Mouse (Mus musculus): ENCODE data around the gene Ppbp. TPM values are rescaled to one million over a fixed set of nuclear protein-coding genes. Genes with fewer than 3 reads are reported as not detected.

Gene Ppbp
- polyA plus RNA-seq, 1 experiment from 2014 or later: 15.5 TPM

GRCm38 (mm10) chr5:90777621-90778020, 9.3 kb downstream of the Ppbp start:
- no peak overlapping the region for H3K9ac ChIP-seq (ENCODE audit: low read length)
- no peak for ATAC-seq (replicated peaks; ENCODE audit: low FRiP score)
- H3K4me1 ChIP-seq (replicated peaks; ENCODE audit: control insufficient read depth, insufficient read depth, low read length): no peaks in the 10 kb centered on the region
- no peaks in the 10 kb centered on the region for H3K36me3 ChIP-seq (ENCODE audit: control insufficient read depth, insufficient read depth, low read length)
- H3K27ac ChIP-seq (ENCODE audit: low read depth, low read length): no peak overlapping the region
- 75% methylated on average over 10 of the region's 10 CpGs for WGBS
- H3K4me2 ChIP-seq (ENCODE audit: low read depth, low read length, severe bottlenecking): no peak overlapping the region
- H3K4me3 ChIP-seq (ENCODE audit: low read depth, low read length): no peak overlapping the region
- H3K27me3 ChIP-seq (ENCODE audit: control insufficient read depth, insufficient read depth, low read length): no peaks in the 10 kb centered on the region
- no peaks in the 10 kb centered on the region for H3K9me3 ChIP-seq (ENCODE audit: control insufficient read depth, low read length)
- no peak for DNase-seq (ENCODE audit: low spot score)

- no peaks in the 10 kb centered on the region for H3K36me3 ChIP-seq (ENCODE audit: control insufficient read depth, insufficient read depth, low read length)
- H3K4me1 ChIP-seq (replicated peaks; ENCODE audit: control insufficient read depth, insufficient read depth, low read length): no peaks in the 10 kb centered on the region
- WGBS: 86% methylated on average over 6 of the region's 6 CpGs
- no peak for ATAC-seq (replicated peaks; ENCODE audit: low FRiP score)
- no peaks in the 10 kb centered on the region for H3K9me3 ChIP-seq (ENCODE audit: control insufficient read depth, low read length)
- H3K9ac ChIP-seq (ENCODE audit: low read length): no peak overlapping the region
- H3K4me2 ChIP-seq (ENCODE audit: low read depth, low read length, severe bottlenecking): no peak overlapping the region
- H3K27me3 ChIP-seq (ENCODE audit: control insufficient read depth, insufficient read depth, low read length): no peaks in the 10 kb centered on the region
- H3K4me3 ChIP-seq (ENCODE audit: low read depth, low read length): no peak overlapping the region
- no peak for DNase-seq (ENCODE audit: low spot score)
- H3K27ac ChIP-seq (ENCODE audit: low read depth, low read length): no peak overlapping the region
Measured at GRCm38 (mm10) chr5:90778856-90779255, 10.5 kb downstream of the Ppbp start.

- Histone ChIP-seq H3K27ac (ENCODE audit: low read depth, low read length) (no peak overlapping the region), H3K4me1 (replicated peaks; ENCODE audit: control insufficient read depth, insufficient read depth, low read length) (no peaks in the 10 kb centered on the region), H3K4me3 (ENCODE audit: low read depth, low read length) (no peak overlapping the region), H3K9ac (ENCODE audit: low read length) (no peak overlapping the region), H3K27me3 (ENCODE audit: control insufficient read depth, insufficient read depth, low read length) (no peaks in the 10 kb centered on the region), H3K36me3 (ENCODE audit: control insufficient read depth, insufficient read depth, low read length) (no peaks in the 10 kb centered on the region), H3K9me3 (ENCODE audit: control insufficient read depth, low read length) (no peaks in the 10 kb centered on the region), H3K4me2 (ENCODE audit: low read depth, low read length, severe bottlenecking) (no peak overlapping the region)
- ATAC-seq (replicated peaks; ENCODE audit: low FRiP score) (no peak), DNase-seq (ENCODE audit: low spot score) (no peak)
- 91% methylated on average over 3 of the region's 3 CpGs for WGBS
Measured at GRCm38 (mm10) chr5:90783697-90784096, 15.4 kb downstream of the Ppbp start.

- peak within 1 kb of the TSS; percentile 29; the same call in 1 of the 2 replicates for H3K9ac ChIP-seq (ENCODE audit: low read length)
Measured at GRCm38 (mm10) chr5:90785659-90786588, 17.6 kb downstream of the Ppbp start, which contains the start of gene Cxcl3. Gene Cxcl3, plus strand, starts transcription at chr5:90786103.

GRCm38 (mm10) chr5:90788114-90788513, 19.8 kb downstream of the Ppbp start:
- no peak overlapping the region for H3K27ac ChIP-seq (ENCODE audit: low read depth, low read length)
- WGBS: 82% methylated on average over 4 of the region's 4 CpGs
- ATAC-seq (replicated peaks; ENCODE audit: low FRiP score): no peak

More at GRCm38 (mm10) chr5:90785659-90786588, 17.6 kb downstream of the Ppbp start, which contains the start of gene Cxcl3:
- no peaks in the 10 kb centered on the region for H3K9me3 ChIP-seq (ENCODE audit: control insufficient read depth, low read length)
- H3K27me3 ChIP-seq (ENCODE audit: control insufficient read depth, insufficient read depth, low read length): no peaks in the 10 kb centered on the region
- peak within 1 kb of the TSS; percentile 73 for H3K4me2 ChIP-seq (ENCODE audit: low read depth, low read length, severe bottlenecking)
- no peak within 1 kb of the TSS for H3K27ac ChIP-seq (ENCODE audit: low read depth, low read length)
- ATAC-seq (replicated peaks; ENCODE audit: low FRiP score) (peak; percentile 85), DNase-seq (ENCODE audit: low spot score) (peak; percentile 59)
- 17% methylated on average over 24 of the region's 26 CpGs for WGBS
- peak within 1 kb of the TSS; percentile 25 for H3K4me3 ChIP-seq (ENCODE audit: low read depth, low read length)
- H3K36me3 ChIP-seq (ENCODE audit: control insufficient read depth, insufficient read depth, low read length): no peaks in the 10 kb centered on the region
- H3K4me1 ChIP-seq (replicated peaks; ENCODE audit: control insufficient read depth, insufficient read depth, low read length): no peaks in the 10 kb centered on the region

GRCm38 (mm10) chr5:90789306-90790073, 21.2 kb downstream of the Ppbp start:
- Histone ChIP-seq H3K4me2 (ENCODE audit: low read depth, low read length, severe bottlenecking) (no peak overlapping the region), H3K27ac (ENCODE audit: low read depth, low read length) (no peak overlapping the region), H3K36me3 (ENCODE audit: control insufficient read depth, insufficient read depth, low read length) (no peaks in the 10 kb centered on the region), H3K9ac (ENCODE audit: low read length) (no peak overlapping the region), H3K4me3 (ENCODE audit: low read depth, low read length) (no peak overlapping the region), H3K27me3 (ENCODE audit: control insufficient read depth, insufficient read depth, low read length) (no peaks in the 10 kb centered on the region), H3K9me3 (ENCODE audit: control insufficient read depth, low read length) (no peaks in the 10 kb centered on the region), H3K4me1 (replicated peaks; ENCODE audit: control insufficient read depth, insufficient read depth, low read length) (no peaks in the 10 kb centered on the region)
- DNase-seq (ENCODE audit: low spot score) (no peak), ATAC-seq (replicated peaks; ENCODE audit: low FRiP score) (no peak)
- 87% methylated on average over 11 of the region's 11 CpGs for WGBS

More at GRCm38 (mm10) chr5:90788114-90788513, 19.8 kb downstream of the Ppbp start:
- DNase-seq (ENCODE audit: low spot score): no peak
- Histone ChIP-seq H3K4me3 (ENCODE audit: low read depth, low read length) (no peak overlapping the region), H3K4me2 (ENCODE audit: low read depth, low read length, severe bottlenecking) (no peak overlapping the region), H3K36me3 (ENCODE audit: control insufficient read depth, insufficient read depth, low read length) (no peaks in the 10 kb centered on the region), H3K9ac (ENCODE audit: low read length) (no peak overlapping the region), H3K27me3 (ENCODE audit: control insufficient read depth, insufficient read depth, low read length) (no peaks in the 10 kb centered on the region), H3K4me1 (replicated peaks; ENCODE audit: control insufficient read depth, insufficient read depth, low read length) (no peaks in the 10 kb centered on the region), H3K9me3 (ENCODE audit: control insufficient read depth, low read length) (no peaks in the 10 kb centered on the region)

GRCm38 (mm10) chr5:90790074-90790502, 21.8 kb downstream of the Ppbp start:
- Histone ChIP-seq H3K4me2 (ENCODE audit: low read depth, low read length, severe bottlenecking) (no peak overlapping the region), H3K9ac (ENCODE audit: low read length) (no peak overlapping the region), H3K4me3 (ENCODE audit: low read depth, low read length) (no peak overlapping the region), H3K27ac (ENCODE audit: low read depth, low read length) (no peak overlapping the region), H3K9me3 (ENCODE audit: control insufficient read depth, low read length) (no peaks in the 10 kb centered on the region), H3K27me3 (ENCODE audit: control insufficient read depth, insufficient read depth, low read length) (no peaks in the 10 kb centered on the region), H3K4me1 (replicated peaks; ENCODE audit: control insufficient read depth, insufficient read depth, low read length) (no peaks in the 10 kb centered on the region), H3K36me3 (ENCODE audit: control insufficient read depth, insufficient read depth, low read length) (no peaks in the 10 kb centered on the region)
- 83% methylated on average over 8 of the region's 8 CpGs for WGBS
- DNase-seq (ENCODE audit: low spot score) (no peak), ATAC-seq (replicated peaks; ENCODE audit: low FRiP score) (no peak)

GRCm38 (mm10) chr5:90794195-90794625, 25.9 kb downstream of the Ppbp start, which contains the start of gene Cxcl15:
Gene Cxcl15, plus strand, starts transcription at chr5:90794534.
- H3K4me2 ChIP-seq (ENCODE audit: low read depth, low read length, severe bottlenecking): no peak within 1 kb of the TSS
- no peak within 1 kb of the TSS for H3K4me3 ChIP-seq (ENCODE audit: low read depth, low read length)
- no peaks in the 10 kb centered on the region for H3K36me3 ChIP-seq (ENCODE audit: control insufficient read depth, insufficient read depth, low read length)
- no peak for ATAC-seq (replicated peaks; ENCODE audit: low FRiP score)
- no peaks in the 10 kb centered on the region for H3K27me3 ChIP-seq (ENCODE audit: control insufficient read depth, insufficient read depth, low read length)
- no peak within 1 kb of the TSS for H3K9ac ChIP-seq (ENCODE audit: low read length)
- 67% methylated on average over 5 of the region's 5 CpGs for WGBS
- H3K27ac ChIP-seq (ENCODE audit: low read depth, low read length): no peak within 1 kb of the TSS
- no peak for DNase-seq (ENCODE audit: low spot score)
- no peaks in the 10 kb centered on the region for H3K9me3 ChIP-seq (ENCODE audit: control insufficient read depth, low read length)
- no peaks in the 10 kb centered on the region for H3K4me1 ChIP-seq (replicated peaks; ENCODE audit: control insufficient read depth, insufficient read depth, low read length)

Measured in forebrain, embryonic 11.5 days (tissue).